Mouse (Mus musculus) megakaryocyte, embryonic 14.5 days (primary cell): ENCODE data around the gene Kdelc2.

ENCODE experiments used
- FLI1 ChIP-seq: IDR thresholded peaks from 2 replicates; pipeline ENCODE4 v1.6.1; 2012; ENCODE audit warnings: low read length, inconsistent platforms, mixed read lengths
- GATA1 ChIP-seq: IDR thresholded peaks from 3 replicates; pipeline ENCODE4 v1.6.1; 2012; ENCODE audit warnings: mixed read lengths, low read length, inconsistent platforms, borderline replicate concordance

DNA sequence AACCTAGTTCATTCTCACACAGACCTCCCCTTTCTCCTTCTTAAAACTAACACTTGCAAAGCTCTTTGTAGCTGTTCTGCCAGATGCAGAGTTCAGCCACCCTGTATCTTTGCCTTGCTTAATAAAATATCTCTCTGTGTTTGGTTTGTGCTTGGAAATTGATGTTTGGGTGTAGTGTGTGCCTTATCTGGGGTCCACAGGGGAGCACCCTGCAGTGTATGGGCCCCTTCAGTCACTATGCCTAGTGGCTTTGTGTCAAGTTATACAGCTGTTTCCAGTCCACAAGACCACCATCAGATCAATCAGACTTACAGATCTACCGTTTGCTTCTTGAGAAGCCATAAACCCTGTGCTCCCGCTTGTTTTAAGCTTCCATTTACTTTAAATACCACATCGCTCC lies 25.6 kb downstream of the Kdelc2 start:
- TF ChIP-seq GATA1: no peak
- TF ChIP-seq FLI1: no peak
